Mouse (Mus musculus): ENCODE measurements at regions not wholly inside any gene's neighbourhood (a gene's known extent, or its start where the extent isn't known, plus 50 kb on each side); places are given as distances from the start of the nearest gene placed in this dataset.

DNA sequence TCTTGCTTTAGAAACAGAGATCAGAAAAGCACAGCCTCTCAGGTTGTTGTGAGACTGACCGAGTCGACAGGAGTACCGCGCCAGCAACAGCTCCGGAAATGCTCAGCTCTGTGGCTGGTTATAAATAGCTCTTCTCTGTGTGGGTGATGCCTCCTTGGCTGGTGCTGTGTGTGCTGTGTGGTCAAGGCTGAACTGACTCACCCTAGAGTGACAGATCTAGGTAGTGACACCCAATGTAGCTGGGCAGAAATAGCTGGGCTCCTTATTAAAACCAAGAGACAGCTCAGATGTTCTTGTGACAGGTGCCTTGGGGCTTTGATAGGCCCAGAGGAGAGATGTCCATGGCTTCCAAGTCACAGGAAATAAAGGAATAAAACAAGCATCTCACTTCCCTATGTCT, 220.7 kb downstream of the 4933412E24Rik start:
- ATAC-seq (replicated peaks; ENCODE audit: poor library complexity): peak; percentile 96

DNA sequence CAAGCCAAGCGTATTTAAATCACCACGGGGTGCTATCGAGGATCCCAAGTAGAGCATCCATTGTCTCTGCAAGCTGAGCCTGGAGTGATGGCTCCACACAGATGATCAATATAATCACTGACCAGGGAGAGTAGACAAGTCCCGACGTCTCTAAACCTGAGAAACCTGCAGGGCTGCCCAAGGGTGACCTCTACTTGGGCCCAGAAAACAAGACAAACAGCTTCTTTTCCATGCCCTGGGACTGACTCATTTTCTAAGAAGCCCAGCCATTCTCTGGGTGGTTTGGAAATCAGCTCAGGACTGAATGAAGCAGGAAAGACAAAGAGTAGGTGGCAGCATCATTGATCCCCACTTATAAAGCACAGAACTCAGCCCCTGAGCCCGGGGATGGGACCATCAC, 221.5 kb downstream of the 4933412E24Rik start:
- ATAC-seq (replicated peaks; ENCODE audit: poor library complexity): no peak

DNA sequence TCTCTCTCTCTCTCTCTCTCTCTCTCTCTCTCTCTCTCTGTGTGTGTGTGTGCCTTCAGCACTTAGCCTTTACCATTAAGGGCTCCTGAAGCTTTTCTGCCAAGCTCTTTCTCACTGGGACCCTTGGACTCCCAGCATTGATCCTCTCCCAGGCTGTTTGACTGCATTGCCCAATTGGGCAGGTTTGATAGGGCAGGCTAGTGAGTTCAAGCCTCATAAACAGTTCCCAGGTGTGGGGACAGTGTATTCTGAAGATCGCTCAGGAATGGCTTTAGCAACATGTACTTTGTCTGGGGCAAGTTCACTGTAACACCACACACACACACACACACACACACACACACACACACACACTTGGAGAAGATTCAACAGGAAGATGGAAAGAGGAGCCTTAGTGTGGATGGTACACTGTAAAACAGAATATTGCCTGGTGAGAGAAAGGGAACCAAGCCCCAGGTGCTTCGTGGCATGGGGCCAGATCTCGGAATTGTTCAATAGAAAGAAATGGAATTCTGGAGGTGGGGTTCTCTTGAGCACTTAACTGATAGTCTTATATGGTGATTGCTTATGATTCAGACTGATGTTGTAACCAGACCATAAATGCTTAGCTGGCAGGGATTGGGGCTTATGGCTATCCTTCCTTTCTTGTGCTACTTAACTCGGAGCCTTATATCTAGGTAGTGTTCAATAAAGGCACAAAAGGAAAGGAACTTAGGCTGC, 229.5 kb downstream of the 4933412E24Rik start:
- no peak for ATAC-seq (replicated peaks; ENCODE audit: poor library complexity)

DNA sequence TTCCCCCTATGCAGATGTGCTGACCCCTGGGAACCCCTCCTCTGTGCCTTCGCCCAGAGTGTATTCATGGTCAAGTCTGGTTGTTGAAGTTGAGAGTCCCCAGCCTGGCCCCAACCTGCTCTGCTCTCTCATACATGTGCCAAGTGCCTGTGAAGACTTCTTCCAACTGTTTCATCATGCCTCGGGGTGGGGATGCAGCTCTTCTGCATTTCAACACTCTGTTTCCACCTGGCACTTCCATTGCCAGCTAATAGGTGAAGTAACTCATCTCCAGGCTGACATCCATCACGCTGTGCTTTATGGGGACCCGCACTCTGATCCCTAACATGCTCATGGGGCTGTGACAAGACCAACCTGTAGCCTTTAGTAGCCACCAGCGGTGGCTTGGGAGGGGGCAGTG, 230.4 kb downstream of the 4933412E24Rik start:
- ATAC-seq (replicated peaks; ENCODE audit: poor library complexity): peak; percentile 40

DNA sequence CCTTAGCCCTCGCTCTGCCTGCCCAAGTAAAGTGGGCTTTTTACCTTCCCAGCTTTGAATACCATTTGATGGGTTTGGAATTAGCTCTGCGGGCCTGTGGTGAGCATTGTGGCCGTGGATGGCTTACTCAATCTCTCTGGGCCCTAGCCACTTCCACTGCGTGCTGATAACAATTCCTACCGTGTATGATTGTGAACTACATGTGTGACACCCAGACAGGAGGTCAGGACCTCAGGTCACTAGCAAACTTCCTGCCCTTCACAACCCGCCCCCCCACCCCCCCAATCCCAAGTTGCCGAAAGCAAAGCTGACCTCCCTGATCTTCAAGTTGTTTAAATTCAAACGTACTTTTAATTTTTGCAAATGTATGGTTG, 231.9 kb downstream of the 4933412E24Rik start:
- ATAC-seq (replicated peaks; ENCODE audit: poor library complexity): no peak

DNA sequence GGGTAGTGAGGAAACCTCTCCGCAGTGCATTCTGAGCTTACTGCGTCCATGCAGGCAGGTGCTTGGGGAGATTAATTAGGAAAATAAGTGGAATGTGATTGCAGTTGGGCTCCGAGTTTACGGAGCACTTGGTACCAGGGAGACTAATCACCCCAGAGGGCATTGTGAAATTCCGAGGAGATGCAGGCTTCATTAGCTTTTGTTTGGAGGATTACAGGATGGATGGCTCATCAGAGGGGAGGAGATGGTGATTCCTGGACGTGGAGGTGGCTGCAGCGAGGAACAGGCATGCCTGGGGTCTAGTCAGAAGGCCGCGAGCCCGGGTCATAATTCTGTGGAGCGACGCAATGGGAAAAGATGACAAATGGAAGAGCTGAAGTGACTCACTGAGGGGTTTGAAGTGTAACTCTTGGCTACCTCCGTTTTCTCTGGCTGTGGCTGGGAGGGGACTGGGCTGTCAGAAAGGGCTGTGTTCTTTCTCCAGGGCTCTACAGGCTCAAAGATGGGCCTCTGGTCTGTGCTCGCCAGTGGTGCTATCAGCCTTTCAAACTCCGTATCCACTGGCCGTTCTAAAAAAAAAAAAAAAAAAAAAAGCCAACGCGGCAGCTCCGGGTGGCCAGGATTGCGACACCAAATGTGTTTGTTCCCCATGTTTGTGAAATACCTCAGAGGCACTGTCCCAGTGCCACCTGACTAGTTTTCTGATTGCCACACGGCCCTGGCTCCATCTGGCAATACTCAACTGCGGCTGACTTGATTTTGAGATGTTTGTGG, 232.4 kb downstream of the 4933412E24Rik start:
- peak; percentile 93 for ATAC-seq (replicated peaks; ENCODE audit: poor library complexity)

DNA sequence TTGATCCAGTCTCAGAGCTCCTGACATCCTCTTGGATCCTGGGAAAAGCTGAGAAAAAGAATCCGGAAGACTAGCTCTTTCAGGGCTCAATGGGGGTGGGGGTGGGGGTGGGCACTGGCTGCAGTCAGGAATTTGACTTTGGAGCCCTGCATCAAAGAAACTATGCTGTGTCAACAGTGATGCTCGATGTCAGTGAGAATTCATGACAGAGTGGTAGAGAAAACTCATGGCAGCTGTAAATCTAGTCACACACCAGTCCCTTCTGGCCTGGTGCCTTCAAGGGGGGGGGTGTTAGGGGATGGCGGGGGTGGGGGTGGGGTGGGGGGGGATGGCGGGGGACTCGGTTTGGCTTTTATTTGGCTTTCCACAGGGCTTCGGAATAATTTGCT, 233.0 kb downstream of the 4933412E24Rik start:
- ATAC-seq (replicated peaks; ENCODE audit: poor library complexity): no peak

DNA sequence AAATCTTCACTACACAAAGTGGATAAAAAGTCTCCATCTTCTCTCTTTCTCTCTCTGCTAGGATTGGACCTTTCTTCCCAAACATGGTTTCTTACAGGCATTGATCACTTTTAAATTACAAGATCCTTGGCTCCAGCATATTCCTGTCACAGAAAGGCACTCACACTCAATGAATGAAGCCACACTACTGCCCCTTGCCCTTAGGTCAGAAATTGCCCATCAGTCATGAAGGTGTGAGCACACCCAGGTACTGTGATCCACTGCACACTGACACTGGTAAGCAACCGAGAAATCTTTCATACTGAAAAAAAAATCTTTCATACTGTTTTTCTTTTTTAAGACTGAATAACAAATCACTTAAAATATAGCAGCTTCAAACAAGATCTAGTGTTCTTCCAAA, 235.9 kb downstream of the 4933412E24Rik start:
- no peak for ATAC-seq (replicated peaks; ENCODE audit: poor library complexity)

DNA sequence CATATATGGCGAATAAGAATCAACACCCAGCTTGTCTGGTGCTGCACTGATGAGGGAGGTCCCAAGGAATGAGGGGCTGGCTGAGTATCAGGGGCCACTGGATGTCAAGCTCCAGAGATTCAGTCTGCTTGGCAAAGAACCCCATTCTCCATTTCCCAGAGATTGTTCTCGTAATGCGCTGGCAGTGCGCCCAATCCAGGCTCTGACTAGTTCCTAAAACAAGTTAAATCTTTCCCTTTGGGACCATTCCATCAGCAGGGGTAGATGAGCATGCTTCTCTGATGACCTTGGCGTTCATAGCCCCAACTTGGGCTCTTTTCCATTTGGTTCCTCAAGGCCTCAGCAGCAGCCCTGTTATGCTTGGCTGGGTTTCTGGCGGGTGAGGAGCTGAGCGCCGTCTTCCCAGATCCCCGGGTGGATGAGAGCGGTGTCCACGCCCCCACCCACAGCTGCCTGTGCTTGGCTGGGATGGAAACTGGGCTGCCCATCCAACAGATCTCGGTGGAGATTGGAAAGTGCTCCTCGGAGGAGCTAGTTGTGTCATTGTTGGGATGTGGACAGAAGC, 239.0 kb downstream of the 4933412E24Rik start:
- no peak for ATAC-seq (replicated peaks; ENCODE audit: poor library complexity)

DNA sequence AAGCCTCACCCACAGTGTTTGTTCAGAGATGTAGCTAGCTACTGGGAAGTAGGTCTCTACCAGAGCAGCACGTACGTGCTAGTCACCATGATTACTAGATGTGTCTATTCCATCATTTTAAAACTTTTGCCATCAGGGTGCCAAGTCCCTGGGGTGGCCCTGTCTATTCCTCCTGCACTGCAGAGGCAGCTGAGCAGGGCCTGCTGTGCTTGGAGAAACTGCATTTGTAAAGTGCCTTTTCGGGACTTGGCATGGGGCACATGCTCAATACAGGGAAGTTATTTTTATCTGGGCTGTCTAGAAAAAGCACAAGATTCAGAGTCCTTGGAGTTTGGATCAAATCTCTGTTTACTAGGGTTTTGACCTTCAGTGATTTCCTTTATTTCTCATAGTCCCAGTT, 240.6 kb downstream of the 4933412E24Rik start:
- no peak for ATAC-seq (replicated peaks; ENCODE audit: poor library complexity)

DNA sequence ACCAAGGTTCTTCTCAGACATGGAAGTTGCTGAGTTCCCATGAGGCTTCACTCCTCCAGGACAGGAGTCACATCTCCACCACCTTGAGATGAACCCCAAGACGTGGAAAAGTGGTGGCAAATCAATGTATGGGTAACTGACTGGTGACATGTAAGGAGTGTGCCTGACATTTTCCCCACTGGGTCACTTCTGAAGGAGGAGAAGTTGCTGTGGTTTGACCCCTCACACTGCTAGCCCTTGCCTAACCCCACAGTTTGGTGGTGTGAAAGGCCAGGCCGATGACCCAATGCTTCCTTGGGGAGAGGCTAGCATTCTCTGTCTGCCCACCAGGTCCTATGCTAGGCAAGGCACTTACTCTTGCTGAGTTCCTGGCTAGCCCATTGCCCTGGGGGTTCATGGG, 242.4 kb downstream of the 4933412E24Rik start:
- no peak for ATAC-seq (replicated peaks; ENCODE audit: poor library complexity)

DNA sequence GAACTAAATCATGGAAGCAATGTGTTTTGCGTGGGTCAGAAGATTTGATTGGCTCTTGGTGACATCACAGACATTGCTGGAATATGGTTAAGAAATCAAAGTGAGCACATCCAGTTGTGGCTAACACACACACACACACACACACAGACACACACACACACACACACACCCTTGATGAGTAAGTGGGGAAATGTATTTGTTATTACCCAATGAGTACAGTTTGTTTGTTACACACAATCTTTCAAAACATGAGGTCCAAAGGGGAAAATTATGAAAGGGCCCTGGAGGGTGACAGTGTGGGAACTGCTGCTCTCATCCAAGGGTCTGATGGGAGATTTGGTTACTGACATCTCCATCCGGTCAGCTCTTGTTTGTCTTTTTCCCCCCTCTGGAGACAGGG, 243.8 kb downstream of the 4933412E24Rik start:
- no peak for ATAC-seq (replicated peaks; ENCODE audit: poor library complexity)

DNA sequence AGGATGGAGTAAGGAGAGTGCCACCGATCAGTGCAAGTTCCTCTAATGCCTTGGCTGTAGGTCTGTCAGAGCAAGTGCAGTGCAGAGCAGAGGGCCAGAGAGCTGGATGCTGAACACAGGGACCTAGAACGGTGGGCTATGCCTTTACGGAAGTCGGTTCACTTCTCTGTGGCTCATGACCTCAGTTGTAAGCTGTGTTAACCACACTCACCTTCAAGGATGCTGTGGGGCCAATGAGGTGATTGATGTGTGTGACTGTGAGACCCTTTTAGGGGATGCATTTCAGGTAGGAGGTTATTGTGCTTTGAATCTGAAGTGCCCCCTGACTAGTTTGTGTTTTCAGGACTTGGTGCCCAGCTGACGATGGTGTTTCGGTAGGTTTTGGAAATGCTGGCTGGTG, 254.4 kb downstream of the 4933412E24Rik start:
- ATAC-seq (replicated peaks; ENCODE audit: poor library complexity): no peak

DNA sequence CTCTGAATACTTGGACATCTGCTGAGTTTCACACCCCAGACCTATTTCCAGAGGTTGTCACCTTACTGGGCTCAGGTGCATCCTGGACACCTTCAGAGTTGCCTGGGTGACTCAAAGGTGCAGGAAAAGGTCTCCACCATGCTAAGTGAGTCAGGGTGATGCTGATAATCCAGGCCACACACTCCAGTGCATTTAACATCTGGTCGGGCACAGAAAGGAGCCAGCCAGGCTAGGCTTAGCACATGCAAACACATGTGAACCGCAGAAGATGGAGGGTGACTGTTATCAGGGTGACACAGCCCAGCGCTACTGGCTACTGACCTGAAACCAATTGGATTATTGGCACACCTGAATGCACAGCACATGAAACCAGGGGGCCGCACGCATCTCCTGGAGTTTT, 255.9 kb downstream of the 4933412E24Rik start:
- ATAC-seq (replicated peaks; ENCODE audit: poor library complexity): no peak

DNA sequence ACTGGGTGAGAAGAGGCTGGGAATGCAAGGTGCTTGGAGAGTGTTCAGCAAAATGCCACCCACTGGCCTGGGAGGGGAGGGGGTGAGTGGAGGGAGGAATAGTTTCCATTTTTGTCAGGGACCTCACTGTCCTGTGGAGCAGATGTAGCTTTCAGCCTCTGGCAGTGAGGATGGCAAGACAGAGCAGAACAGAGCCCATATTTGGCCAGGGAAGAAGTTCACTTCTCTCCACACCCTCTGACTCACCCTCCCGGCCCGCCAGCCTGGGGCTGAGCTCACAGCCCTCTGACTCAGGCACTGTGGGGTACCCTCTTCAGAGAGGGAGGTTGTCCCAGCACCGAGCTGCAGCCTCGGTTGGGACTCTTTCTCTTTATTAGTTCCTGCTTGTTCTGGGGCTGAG, 256.8 kb downstream of the 4933412E24Rik start:
- ATAC-seq (replicated peaks; ENCODE audit: poor library complexity): peak; percentile 63

DNA sequence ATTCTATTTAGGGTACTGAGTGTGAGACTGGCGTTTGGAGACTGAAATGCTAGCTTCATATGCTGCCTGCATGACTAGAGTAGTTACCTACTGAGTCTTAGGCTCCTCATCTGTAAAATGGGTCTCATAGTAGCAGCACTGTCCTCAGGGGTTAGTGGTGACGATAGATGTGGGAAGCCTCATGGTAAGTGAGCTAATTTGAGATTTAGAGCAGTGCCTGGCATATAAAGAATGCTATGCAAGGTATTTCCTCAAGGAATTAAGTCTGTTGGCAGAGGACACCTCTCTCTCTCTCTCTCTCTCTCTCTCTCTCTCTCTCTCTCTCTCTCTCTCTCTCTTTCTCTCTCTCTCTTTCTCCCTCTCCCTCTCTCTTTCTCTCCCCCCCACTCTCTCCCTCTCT, 257.4 kb downstream of the 4933412E24Rik start:
- ATAC-seq (replicated peaks; ENCODE audit: poor library complexity): no peak

DNA sequence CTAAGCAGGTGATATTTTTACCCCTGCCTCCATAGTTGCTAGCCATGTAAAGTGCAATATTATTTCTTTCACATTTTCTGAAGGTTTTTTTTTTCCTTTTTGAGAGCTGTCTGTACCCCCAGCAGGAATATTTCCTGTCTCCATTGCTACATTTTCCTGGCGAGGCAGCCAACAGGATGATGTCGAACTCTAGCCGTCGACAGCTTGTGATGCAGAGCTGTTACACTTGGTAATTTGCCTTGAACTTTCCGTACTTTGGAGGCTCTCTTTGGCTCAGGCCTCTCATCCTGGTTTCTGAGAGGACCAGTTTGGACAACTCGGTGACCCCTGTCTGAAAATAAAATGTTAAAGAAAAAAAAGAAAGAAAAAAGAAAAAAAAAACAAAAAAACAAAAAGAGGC, 260.3 kb downstream of the 4933412E24Rik start:
- ATAC-seq (replicated peaks; ENCODE audit: poor library complexity): no peak

DNA sequence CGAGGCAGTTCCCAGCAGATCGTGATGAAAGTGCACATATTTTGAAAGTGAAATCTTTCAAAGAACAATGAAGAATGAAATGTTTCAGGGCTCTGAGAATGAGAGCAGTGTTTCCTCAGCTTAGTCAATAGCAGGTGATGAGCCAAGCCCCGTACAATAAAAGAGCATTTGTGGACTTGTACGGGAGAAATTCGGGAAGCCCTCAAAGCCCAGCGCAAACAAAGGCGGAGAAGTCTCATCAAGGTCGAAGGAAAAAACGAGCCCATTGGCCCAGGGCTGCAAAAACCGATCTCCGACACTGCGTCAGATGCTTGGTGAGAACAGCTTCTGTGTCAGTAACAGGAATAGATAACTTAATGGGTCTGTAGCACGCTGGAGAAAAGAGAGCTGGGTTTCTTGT, 261.5 kb downstream of the 4933412E24Rik start:
- no peak for ATAC-seq (replicated peaks; ENCODE audit: poor library complexity)

DNA sequence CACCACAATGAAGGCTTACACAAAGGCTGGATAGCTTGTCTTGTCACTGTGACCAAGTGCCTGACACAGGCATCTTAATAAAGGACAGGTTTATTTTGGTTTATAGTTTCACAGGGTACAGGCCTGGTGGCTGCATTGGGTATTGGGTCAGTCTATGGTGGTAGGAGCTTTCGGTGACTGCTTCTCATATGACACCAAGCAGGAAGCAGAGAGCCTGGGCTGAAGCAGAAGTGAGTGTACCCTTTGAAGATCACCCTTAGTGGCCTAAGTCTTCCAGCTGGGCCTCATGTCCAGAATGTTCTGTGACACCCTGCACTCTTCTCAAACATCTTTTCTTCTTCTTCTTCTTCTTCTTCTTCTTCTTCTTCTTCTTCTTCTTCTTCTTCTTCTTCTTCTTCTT, 264.1 kb downstream of the 4933412E24Rik start:
- ATAC-seq (replicated peaks; ENCODE audit: poor library complexity): peak; percentile 34; the same call in 1 of the 2 replicates

DNA sequence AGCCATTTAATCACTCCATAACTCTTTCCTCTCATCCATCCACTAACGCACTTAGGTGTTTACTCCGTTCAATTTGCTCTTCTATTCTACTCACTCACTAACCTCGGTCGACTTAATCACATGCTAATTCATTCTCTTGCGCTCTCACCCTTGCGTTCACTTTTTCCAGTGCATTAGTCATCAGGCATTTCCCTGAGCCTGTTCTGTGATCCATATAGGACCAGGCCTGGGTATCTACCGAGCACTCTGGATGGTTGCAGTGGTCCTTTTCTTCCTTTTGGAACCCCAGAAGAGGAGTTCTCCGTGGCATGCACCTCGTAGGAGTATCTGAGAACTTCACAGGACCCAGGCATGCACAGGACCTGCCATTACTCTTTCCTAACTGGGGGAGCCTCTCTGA, 270.1 kb downstream of the 4933412E24Rik start:
- no peak for ATAC-seq (replicated peaks; ENCODE audit: poor library complexity)

DNA sequence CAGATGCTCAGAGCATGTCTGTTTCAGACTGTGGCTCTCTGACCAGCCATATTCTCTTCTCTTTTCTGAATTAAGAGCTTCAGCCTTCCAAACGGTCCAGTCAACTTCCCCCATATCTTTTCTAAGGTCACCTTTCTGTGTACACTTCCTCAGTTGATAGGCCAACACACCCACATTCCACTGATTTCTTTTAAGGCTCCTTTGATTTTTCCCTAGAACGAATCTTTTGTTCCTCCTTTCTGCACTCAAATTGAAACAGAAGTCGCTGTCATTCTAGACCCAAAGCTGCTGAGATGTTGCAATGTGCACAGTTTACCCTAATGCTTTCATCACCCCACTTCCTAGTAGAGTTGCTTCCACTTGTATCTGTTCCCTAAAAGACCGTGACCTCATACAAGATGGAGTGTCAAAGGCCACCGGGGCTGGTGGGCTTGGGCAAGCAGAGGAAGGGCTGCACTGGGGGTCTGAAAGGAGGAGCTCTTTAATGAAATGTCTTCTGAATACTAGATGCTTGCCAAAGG, 271.9 kb downstream of the 4933412E24Rik start:
- peak; percentile 95 for ATAC-seq (replicated peaks; ENCODE audit: poor library complexity)

DNA sequence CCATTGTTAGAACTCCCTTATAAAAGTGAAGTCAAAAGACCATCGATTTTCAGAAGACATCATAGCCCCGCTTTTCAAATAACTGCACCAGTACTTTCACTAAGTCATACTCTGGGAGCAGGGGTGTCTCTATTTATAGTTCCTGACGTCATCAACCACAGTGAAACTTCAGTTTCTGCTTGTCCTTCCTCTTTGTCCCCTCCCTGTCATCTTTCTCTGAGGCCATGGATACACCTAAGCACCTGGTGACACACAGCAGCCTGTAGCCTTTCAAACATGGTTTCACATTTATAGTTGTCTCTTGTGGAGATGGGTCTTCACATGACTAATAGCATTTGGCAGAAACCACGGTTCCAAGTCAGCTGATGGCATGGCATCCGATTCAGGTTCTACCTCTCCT, 277.2 kb downstream of the 4933412E24Rik start:
- ATAC-seq (replicated peaks; ENCODE audit: poor library complexity): peak; percentile 89
